In genomic region chr6:108248519-108248918, GRCm38 (mm10) we compare ENCODE assay signal across 7 mouse cellular contexts. TPM values are rescaled to one million over a fixed set of nuclear protein-coding genes. Genes with fewer than 3 reads are reported as not detected.
A peak's percentile ranks its signal among the peaks of the same experiment; 100 is the strongest.
DNase-seq lines count a peak whose midpoint lies in the region; ATAC-seq and TF ChIP-seq lines count a peak whose summit lies in the region.

No protein-coding gene starts in this region.

- 44% methylated on average over 4 of the region's 4 CpGs for WGBS in embryonic facial prominence, embryonic 10.5 days
- WGBS in midbrain, embryonic 16.5 days = 24% methylated on average over 4 of the region's 4 CpGs

- TF ChIP-seq CTCF in left cerebral cortex, adult 2 months (IDR thresholded peaks at IDR 0.05) = no peak

- H3K4me3 ChIP-seq in left cerebral cortex, adult 2 months = no peak overlapping the region
- H3K4me3 ChIP-seq in embryonic facial prominence, embryonic 10.5 days = no peak overlapping the region
- H3K4me3 ChIP-seq in midbrain, embryonic 16.5 days (ENCODE audit: low read depth, low read length) = no peak overlapping the region

- H3K4me1 ChIP-seq in embryonic facial prominence, embryonic 10.5 days = peaks cover 58% of the 10 kb centered on the region
- H3K4me1 ChIP-seq in midbrain, embryonic 16.5 days (ENCODE audit: control insufficient read depth, insufficient read depth, low read length) = peaks cover 9% of the 10 kb centered on the region; the same call in 1 of the 2 replicates

- peak overlapping the region; percentile 80 for H3K27ac ChIP-seq in left cerebral cortex, adult 2 months
- H3K27ac ChIP-seq in embryonic facial prominence, embryonic 10.5 days (replicated peaks) = peak overlapping the region; percentile 85
- peak overlapping the region; percentile 51; the same call in 1 of the 2 replicates for H3K27ac ChIP-seq in midbrain, embryonic 16.5 days (ENCODE audit: low read length)

- intact Hi-C loops in left cerebral cortex, adult 2 months (cut with DNase I) = no loop called here
- intact Hi-C loops in left cerebral cortex, postnatal 14 days (cut with DNase I) = no loop called here

- DNase-seq in left cerebral cortex, adult 2 months (ENCODE audit: extremely low spot score in 1 of 2, low spot score in 2 of 2) = no peak
- no peak for DNase-seq in left cerebral cortex, postnatal 14 days (ENCODE audit: low spot score in 2 of 2)
- DNase-seq in embryonic facial prominence, embryonic 10.5 days (ENCODE audit: low spot score) = peak; percentile 36
- peak; percentile 27 for DNase-seq in heart, postnatal 4 days
- no peak for DNase-seq in B cell, adult 2 months
- DNase-seq in urinary bladder, postnatal 25 days (ENCODE audit: low spot score) = no peak

- ATAC-seq in midbrain, embryonic 16.5 days = peak; percentile 29; the same call in 1 of the 2 replicates

- no peaks in the 10 kb centered on the region for H3K27me3 ChIP-seq in embryonic facial prominence, embryonic 10.5 days (replicated peaks; ENCODE audit: low read depth, poor library complexity, severe bottlenecking)
- no peaks in the 10 kb centered on the region for H3K27me3 ChIP-seq in midbrain, embryonic 16.5 days (ENCODE audit: control insufficient read depth, insufficient read depth, low read depth, low read length)

- no peak overlapping the region for H3K9ac ChIP-seq in midbrain, embryonic 16.5 days (ENCODE audit: low read depth, low read length)

- H3K36me3 ChIP-seq in embryonic facial prominence, embryonic 10.5 days (replicated peaks) = 0 out of 2 replicates have a peak, but pooled peaks cover 3% of the 10 kb centered on the region
- no peaks in the 10 kb centered on the region for H3K36me3 ChIP-seq in midbrain, embryonic 16.5 days (ENCODE audit: control insufficient read depth, insufficient read depth, low read length)

- no peaks in the 10 kb centered on the region for H3K9me3 ChIP-seq in embryonic facial prominence, embryonic 10.5 days
- no peaks in the 10 kb centered on the region for H3K9me3 ChIP-seq in midbrain, embryonic 16.5 days (replicated peaks; ENCODE audit: control insufficient read depth, low read length, poor library complexity, severe bottlenecking)

- H3K4me2 ChIP-seq in midbrain, embryonic 16.5 days (ENCODE audit: low read length) = no peak overlapping the region

RNA-seq across cellular contexts. Expression of gene Itpr1, which starts 35.6 kb away (rescaled TPM):
- 100 to 1,000 TPM; 459 to 480 TPM for total RNA-seq in left cerebral cortex, adult 2 months (2021)
- 100 to 1,000 TPM; 156 to 179 TPM for total RNA-seq in left cerebral cortex, postnatal 14 days (2021)
- 10.0 and 11.2 TPM in 2 replicates for polyA plus RNA-seq in embryonic facial prominence, embryonic 10.5 days (2016; fragmentation: Nextera tagmentation; extraction: Ambion mirVana)
- 10 to 100 TPM; 71.8 to 73.6 TPM for total RNA-seq in heart, postnatal 4 days (2021)
- polyA plus RNA-seq in midbrain, embryonic 16.5 days (2015; fragmentation: Nextera tagmentation; extraction: Ambion mirVana) = 4.2 and 4.5 TPM in 2 replicates

Comparison
In these comparisons a context has a peak if more than half of its experiments do, and no peak if none do; other contexts are left out.
1. DNase-seq: peak in embryonic facial prominence, embryonic 10.5 days (single experiment) and heart, postnatal 4 days (single experiment); none in left cerebral cortex, adult 2 months (0 of 2), left cerebral cortex, postnatal 14 days (0 of 2), B cell, adult 2 months (0 of 2) and urinary bladder, postnatal 25 days (single experiment).
2. Peak in every context shown above with its lines, with median percentiles within 50 percentile points of each other: H3K27ac ChIP-seq.